Mouse (Mus musculus) liver (tissue): ENCODE data around the gene Mdm2.
A peak's percentile ranks its signal among the peaks of the same experiment; 100 is the strongest.

Experiments
- DNase-seq: peaks from one replicate; pipeline ENCODE4 v3.0.0-alpha.2; 2020; ENCODE audit warnings: mixed read lengths

Mdm2 gene

DNA sequence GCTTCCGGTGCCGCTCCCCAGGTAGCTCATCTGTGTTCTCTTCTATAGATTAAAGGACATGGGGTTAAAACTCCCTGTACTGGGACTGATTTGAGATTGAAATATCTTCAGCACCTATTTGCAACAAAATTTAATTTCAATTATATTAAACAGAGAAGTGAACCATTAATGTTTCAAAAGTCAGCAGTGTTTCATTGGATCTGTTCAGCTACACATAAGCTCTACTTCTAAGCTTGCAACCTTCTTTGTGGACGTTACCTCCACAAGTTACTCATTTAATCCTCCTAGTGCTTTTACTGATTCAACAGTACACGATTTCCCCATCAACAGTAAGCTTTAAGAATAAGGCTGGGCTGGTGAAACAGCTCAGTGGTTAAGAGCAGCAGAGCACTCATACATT, 15.5 kb downstream of the Mdm2 start:
- DNase-seq: no peak

GRCm38 (mm10) chr10:117694255-117694953, 16.2 kb downstream of the Mdm2 start:
- no peak for DNase-seq

- DNase-seq: no peak
These were observed 17.6 kb downstream of the Mdm2 start for GRCm38 (mm10) chr10:117692953-117693352.

- DNase-seq: no peak
These were observed 18.4 kb downstream of the Mdm2 start for GRCm38 (mm10) chr10:117692173-117692572.

DNA sequence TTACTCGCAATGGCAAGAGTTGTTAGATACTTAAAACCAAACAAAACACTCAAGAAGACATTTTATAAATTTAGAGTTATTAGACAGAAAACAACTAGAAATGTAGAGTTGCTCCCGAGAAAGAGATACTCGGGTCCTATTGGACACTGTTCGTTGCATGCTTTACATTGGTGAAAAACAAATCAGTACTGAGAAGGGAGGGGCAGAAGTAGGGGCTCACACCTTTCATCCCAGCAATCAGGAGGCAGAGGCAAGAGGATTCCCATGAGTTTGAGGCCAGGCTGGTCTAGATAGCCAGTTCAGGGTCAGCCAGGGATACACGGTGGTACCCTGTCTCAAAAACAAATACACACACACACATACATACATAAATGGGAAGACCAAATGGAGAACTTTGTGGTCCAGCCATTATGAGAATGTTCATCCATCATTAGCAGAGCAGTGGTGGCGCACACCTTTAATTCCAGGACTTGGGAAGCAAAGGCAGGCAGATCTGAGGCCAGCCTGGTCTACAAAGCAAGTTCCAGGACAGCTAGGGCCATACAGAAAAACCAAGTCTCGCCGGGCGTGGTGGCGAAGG, 19.1 kb downstream of the Mdm2 start:
- no peak for DNase-seq

DNA sequence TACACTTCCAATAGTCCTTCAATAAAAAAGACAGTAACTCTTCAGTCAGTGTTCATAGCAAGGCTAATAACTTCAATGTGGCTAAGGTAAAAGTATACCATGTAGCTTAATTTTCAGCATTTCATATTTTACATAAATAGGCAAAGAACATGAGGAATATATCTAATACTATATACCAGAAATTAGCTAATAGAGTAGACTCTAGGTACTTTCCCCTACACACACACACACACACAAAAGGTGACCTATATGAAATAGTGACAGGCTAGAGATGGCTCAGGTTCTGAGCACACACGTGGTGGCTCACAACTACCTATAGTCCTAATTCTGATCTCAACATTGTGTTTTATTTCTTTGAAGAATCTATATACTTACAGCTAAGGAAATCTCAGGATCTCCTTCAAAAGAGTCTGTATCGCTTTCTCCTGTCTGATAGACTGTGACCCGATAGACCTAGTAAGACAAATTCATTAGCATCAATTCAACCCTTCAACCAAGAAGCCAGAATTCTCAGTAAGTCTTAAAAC, 19.7 kb downstream of the Mdm2 start:
- no peak for DNase-seq

DNA sequence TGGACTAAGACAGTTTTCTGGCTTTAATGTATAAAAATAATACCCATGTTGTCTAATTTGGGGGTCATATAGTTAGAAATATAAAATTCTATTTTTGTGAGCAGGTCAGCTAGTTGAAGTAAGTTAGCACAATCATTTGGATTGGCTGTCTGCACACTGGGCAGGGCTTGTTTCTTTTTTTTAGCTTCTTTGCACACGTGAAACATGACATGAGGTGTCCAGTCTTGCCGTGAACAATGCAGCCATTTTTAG, 20.5 kb downstream of the Mdm2 start:
- DNase-seq: no peak

DNA sequence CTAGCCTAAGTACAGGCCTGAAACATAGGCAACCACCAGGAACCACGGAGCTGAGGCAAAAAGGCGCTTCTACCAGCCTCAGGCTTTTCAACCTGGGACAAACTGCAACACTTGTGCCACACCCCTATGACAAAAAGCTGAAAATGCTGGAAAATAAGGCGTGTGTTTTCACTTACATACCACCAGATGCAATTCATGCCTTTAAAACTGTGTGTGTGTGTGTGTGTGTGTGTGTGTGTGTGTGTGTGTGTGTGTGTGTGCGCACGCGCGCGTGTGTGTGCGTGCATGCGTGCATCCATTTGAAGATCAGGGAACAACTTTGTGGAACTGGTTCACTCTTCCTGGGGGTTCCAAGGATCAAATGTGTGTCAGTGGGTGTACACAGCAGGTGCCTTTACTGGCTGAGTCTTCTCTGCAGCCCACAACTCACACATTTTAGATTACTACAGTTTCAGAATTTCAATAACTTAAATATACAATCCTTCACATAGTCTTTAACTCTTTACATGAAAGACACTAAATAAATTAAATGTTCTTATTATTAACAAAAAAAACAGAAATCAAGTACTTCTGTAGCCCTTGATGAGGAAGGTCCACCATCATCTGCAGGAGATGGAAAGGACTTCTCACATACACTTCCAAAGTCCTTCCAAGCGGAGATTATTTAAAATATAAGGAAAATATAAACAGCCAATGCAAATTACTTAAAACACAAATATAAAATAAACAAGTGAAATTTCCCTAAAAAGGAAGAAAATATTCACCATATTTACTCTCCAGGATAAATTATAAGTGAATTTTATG, 21.1 kb downstream of the Mdm2 start:
- DNase-seq: no peak

GRCm38 (mm10) chr10:117688204-117689151, 22.1 kb downstream of the Mdm2 start:
- DNase-seq: peak; percentile 56

DNA sequence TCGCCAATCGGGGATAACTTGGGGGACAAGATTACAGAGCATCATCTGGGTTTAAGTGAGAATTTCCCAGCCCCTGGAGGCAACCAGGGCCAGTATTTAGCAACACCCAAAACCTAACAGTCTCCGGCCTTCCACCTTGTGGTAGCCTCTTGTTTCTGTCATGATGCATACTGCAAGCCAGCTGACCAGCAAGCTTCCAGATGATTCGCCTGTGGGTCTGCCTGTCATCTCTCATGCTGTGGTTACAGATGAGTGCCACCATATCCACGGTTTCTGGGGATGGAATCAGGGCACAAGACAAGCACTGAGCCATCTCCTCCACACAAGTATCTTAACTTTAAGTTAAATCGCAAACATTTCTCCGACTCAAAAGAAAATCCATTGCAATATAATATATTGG, 23.0 kb downstream of the Mdm2 start:
- DNase-seq: no peak

- DNase-seq: no peak
These were observed 23.5 kb downstream of the Mdm2 start for GRCm38 (mm10) chr10:117687018-117687417.

DNA sequence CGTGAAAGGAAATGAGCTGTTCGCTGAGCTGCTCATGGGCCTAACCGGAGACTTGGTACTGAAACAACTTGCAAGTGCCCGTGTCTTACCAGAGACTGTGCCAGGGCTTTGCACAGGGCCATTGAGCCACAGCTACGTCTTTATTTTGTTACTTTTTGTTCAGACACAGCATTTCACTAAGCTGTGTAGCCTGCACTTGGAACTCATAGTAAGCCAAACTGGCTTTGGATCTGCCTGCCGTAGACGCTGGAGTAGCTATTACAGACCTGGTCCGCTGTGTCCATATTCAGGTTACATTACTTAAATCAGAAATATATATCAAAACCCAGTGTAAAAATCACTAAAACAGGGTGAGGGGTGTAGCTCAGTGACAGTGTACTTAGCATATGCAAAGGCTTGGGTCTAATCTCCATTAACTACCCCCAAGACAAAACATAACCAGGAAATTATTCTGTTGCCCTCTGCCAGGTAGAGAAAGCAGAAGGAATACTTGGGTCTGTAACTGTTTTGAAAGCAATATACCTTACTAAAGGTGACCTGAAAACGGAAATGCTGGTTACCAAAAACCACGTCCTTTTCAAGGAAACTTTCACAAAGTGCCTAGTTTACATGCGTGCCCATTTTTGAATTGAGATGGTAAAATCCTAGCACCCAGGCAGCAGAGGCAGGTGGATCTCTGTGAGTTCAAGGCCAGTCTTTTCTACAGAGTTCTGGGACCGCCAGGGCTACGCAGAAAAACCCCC, 24.5 kb downstream of the Mdm2 start:
- no peak for DNase-seq

DNA sequence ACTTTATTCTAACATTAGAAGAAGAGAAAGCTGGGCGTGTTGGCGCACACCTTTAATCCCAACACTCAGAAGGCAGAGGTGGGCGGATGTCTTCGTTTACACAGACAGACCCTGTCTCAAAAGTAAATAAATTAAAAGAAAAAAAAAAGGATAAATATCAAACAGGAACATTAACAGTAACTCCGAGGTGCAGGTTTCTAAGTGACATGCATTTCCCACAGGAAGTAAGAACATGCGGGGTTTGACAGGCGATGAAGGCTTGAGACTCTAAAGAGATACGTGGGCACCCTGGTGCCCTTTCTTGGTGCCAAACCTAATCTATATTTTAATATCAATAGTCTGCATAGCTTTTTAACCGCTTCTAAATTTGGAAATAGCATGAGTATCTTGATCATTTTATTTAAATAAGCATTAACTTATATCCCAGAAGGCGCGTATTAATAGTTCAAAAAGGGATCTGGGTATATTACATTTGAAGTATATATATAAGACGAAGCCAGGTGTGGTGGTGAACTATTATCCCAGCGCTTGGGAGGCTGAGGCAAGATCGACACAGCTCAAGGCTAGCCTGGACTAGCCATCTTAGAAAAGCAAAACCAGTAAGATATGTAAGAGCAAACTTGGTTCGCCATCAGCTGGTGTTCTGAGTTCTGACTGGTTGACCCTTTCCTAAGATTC, 25.2 kb downstream of the Mdm2 start:
- no peak for DNase-seq

DNA sequence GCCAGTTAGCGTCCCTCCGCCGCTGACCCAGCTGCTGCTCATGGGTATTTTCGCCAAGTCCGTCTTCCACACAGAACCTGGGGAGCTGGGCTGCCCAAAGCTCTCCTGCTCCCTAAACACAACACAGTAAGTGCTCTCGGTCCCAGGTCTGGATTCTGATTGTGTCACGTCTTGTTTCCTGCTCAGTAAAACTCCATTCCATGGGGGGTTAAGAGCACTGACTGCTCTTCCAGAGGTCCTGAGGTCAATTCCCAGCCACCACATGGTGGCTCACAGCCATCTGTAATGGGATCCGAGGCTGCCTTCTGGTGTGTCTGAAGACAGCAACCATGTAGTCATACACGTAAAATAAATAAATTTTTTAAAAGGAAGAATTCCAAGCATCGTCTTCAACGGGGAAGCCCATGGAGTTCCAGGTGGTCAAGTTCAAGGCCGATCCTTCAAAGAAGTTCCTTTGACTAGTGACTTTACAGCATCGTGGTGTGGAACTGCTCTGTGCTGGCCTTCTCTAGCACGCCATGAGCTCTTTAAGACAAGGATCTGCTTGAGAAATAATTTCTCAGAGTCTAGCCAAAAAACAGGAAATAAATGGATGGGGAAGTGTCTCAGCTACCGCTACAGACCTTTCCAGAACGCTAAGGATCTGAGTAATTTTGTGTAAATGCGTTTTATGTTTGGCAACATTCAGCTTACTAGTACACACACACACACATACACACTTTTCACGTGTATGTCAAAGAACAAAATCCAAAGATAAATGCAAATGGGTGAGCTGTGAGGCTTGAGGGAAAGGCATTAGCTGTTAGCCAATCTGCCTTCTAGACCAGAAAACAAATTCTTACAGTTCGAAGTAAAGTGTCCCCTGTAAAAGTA, 26.0 kb downstream of the Mdm2 start:
- no peak for DNase-seq

DNA sequence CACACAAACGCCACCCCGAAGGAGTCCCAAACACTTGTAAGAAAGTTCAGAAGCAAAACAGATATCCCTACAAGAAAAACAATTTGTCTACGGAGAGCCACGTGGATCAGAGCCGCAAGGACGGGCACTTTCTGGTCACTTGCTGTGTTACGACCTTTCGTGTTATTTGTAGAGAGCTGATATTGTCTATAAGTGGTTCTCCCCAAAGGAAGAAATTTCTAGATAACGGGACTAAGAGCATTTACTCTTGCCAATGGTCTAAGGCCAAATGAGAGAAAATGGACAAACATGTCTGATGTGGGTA, 26.9 kb downstream of the Mdm2 start:
- no peak for DNase-seq

DNA sequence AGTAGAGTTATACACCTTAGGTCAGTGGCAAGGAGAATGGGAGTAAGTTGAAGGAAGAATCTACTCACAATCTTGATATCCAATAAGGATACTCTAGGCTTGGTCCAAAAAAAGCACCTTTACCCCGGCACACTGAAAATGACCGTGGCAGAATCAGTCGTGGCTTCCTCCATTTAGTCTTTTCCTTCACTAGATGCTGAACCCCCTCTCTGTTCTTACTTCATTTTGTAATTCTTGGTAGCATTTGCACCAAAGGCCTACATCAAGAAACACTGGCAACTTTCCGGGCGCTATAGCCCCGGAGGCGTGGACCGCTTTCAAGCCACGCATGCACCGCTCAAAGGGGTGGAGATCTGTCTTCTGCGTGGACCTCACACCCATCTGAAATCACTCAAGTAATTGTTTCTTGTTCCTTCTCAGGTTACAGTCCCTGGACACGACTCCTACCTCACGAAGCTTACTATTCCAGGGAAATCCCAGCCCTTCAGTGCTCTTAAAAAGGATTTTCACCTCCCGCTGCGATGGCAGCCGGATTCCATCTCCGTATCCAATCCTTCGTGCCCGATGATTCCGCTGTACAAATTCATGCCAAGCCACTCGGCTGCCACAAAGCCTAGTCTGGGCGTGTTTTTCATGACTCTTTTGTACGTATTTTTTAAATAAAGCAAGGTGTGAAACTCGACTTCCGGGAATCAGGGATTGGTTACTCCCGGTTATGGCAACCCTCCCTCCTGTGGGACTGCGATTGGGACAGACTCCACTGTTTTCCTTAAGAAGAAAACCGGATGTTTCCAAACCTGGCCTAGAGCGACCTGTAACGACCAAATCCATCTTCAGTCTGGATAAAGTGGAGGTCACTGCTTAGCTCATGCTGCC, 27.5 kb downstream of the Mdm2 start:
- DNase-seq: no peak

- peak; percentile 48 for DNase-seq
These were observed 28.3 kb downstream of the Mdm2 start for GRCm38 (mm10) chr10:117681999-117682857.

DNA sequence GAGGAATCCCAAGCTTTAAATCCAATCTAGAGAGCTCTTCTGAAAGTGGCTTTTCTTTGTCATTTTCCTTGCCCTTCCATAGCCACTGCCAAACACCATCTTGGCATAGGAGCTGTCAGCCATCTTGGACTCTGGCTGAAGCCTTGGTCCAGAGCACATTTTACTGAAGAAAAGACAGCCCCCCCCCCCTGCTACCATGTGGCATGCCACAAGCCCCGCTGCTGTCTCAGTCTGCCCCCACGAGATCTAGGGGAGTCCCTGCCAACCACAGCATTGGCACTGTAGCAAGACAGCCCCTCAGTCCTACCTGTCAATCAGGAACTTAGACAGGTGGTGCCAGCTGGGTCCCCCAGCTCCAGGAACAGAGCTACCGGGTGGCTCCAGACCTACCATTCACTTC, 29.0 kb downstream of the Mdm2 start:
- no peak for DNase-seq
